Mouse (Mus musculus) MEL (cell line): ENCODE data around the gene Stx4a.

Experiments used
- CTCF ChIP-seq, 3 experiments: IDR thresholded peaks in 2 of 3; conservative IDR thresholded peaks in 1 of 3; 2 replicates each; pipeline ENCODE4 v1.5.1; 2011 to 2012; ENCODE audit warnings: low read length in 3 of 3, low read depth in 2 of 3, mild to moderate bottlenecking in 2 of 3, improper control_type of control experiment in 1 of 3, inconsistent platforms in 1 of 3, mixed read lengths in 1 of 3, moderate library complexity in 1 of 3; ENCODE audit not compliant: control insufficient read depth in 1 of 3, insufficient read depth in 1 of 3, poor library complexity in 1 of 3, severe bottlenecking in 1 of 3
- EP300 ChIP-seq, 2 experiments: IDR thresholded peaks; 2 replicates each; pipeline ENCODE4 v1.6.1; 2011; ENCODE audit warnings: improper control_type of control experiment in 2 of 2, low read length in 2 of 2, low read depth in 1 of 2, mild to moderate bottlenecking in 1 of 2
- GABPA ChIP-seq: IDR thresholded peaks from 2 replicates; pipeline ENCODE4 v1.6.1; 2012; ENCODE audit warnings: low read depth, mild to moderate bottlenecking, inconsistent platforms, low read length, improper control_type of control experiment, moderate library complexity
- MAFK ChIP-seq: IDR thresholded peaks from 2 replicates; pipeline ENCODE4 v1.6.1; 2011; ENCODE audit warnings: low read depth, mild to moderate bottlenecking, low read length, improper control_type of control experiment, borderline replicate concordance
- MAX ChIP-seq: IDR thresholded peaks from 2 replicates; pipeline ENCODE4 v1.6.1; 2011; ENCODE audit warnings: low read length, improper control_type of control experiment
- MXI1 ChIP-seq: IDR thresholded peaks from 2 replicates; pipeline ENCODE4 v1.6.1; 2011; ENCODE audit warnings: mild to moderate bottlenecking, low read depth, low read length, improper control_type of control experiment
- POLR2A ChIP-seq, 2 experiments: IDR thresholded peaks; 2 replicates each; pipeline ENCODE4 v1.6.1; 2011 to 2012; ENCODE audit warnings: low read length in 2 of 2, mild to moderate bottlenecking in 2 of 2, control low read depth in 1 of 2, improper control_type of control experiment in 1 of 2, low read depth in 1 of 2, moderate library complexity in 1 of 2; ENCODE audit not compliant: control insufficient read depth in 1 of 2, insufficient read depth in 1 of 2, poor library complexity in 1 of 2
- RCOR1 ChIP-seq: IDR thresholded peaks from 2 replicates; pipeline ENCODE4 v1.6.1; 2012; ENCODE audit warnings: low read depth, mild to moderate bottlenecking, inconsistent platforms, low read length, improper control_type of control experiment
- ZNF384 ChIP-seq: IDR thresholded peaks from 2 replicates; pipeline ENCODE4 v1.6.1; 2012; ENCODE audit warnings: low read depth, mild to moderate bottlenecking, inconsistent platforms, low read length, improper control_type of control experiment

- TF ChIP-seq POLR2A (IDR thresholded peaks at IDR 0.05; ENCODE audit: control insufficient read depth in 1 of 2, insufficient read depth in 1 of 2, low read depth in 1 of 2, low read length in 2 of 2, poor library complexity in 1 of 2) (no peak), EP300 (IDR thresholded peaks at IDR 0.05; ENCODE audit: low read depth in 1 of 2, low read length in 2 of 2) (no peak), CTCF (IDR thresholded peaks at IDR 0.05 in 2 of 3, conservative IDR thresholded peaks at IDR 0.05 in 1 of 3; ENCODE audit: control insufficient read depth in 1 of 3, insufficient read depth in 1 of 3, low read depth in 2 of 3, low read length in 3 of 3, poor library complexity in 1 of 3, severe bottlenecking in 1 of 3) (no peak; a peak in 1 of 6 replicates), RCOR1 (no peak), MXI1 (no peak), MAX (no peak), MAFK (no peak), GABPA (no peak), ZNF384 (no peak)
These were observed 23.0 kb upstream of the Stx4a start for GRCm38 (mm10) chr7:127801010-127801621.
